Mouse (Mus musculus): Measurements from ENCODE around the gene Mthfs.

- TF ChIP-seq POLR2A (IDR thresholded peaks at IDR 0.05; ENCODE audit: low read depth, low read length) (no peak), CTCF (conservative IDR thresholded peaks at IDR 0.05; ENCODE audit: insufficient read depth, insufficient read length, low read depth, low read length) (no peak)
These were observed 46.3 kb downstream of the Mthfs start for GRCm38 (mm10) chr9:89256556-89257335.

Data from kidney, adult 2 months (tissue).